Mouse (Mus musculus) cerebellum, postnatal 14 days (tissue): ENCODE measurements around the gene S100a9.
A peak's percentile ranks its signal among the peaks of the same experiment; 100 is the strongest.

Source experiments
- DNase-seq, 2 experiments: peaks; one replicate each; pipeline ENCODE4 v3.0.0; 2021; ENCODE audit warnings: mixed read lengths in 2 of 2

Gene S100a9

GRCm38 (mm10) chr3:90695613-90696012 lies at the start of gene S100a9:
Gene S100a9 (minus strand): TSS chr3:90695721.
- no peak for DNase-seq

- no peak for DNase-seq
Observed at GRCm38 (mm10) chr3:90726606-90727005, 31.1 kb upstream of the S100a9 start, which contains the start of gene Pglyrp4. Gene Pglyrp4 (plus strand): TSS chr3:90726906.

- DNase-seq, result peak; percentile 74 to 92
Observed at GRCm38 (mm10) chr3:90709591-90710460, 14.3 kb upstream of the S100a9 start.

GRCm38 (mm10) chr3:90708523-90709202 lies 13.1 kb upstream of the S100a9 start:
- peak; percentile 30 to 37 for DNase-seq

- DNase-seq, result no peak
Observed at GRCm38 (mm10) chr3:90702244-90702643, 6.7 kb upstream of the S100a9 start.

- no peak for DNase-seq
Observed at GRCm38 (mm10) chr3:90693496-90693895, 2.0 kb downstream of the S100a9 start.

- DNase-seq, result no peak
Observed at GRCm38 (mm10) chr3:90686835-90687234, 8.7 kb downstream of the S100a9 start.

- DNase-seq, result no peak
Observed at GRCm38 (mm10) chr3:90683929-90684328, 11.6 kb downstream of the S100a9 start.

GRCm38 (mm10) chr3:90678656-90679055 lies 16.9 kb downstream of the S100a9 start:
- DNase-seq, result no peak

- DNase-seq, result peak in 1 of 2 experiments; percentile 14
Observed at GRCm38 (mm10) chr3:90668846-90669245, 26.7 kb downstream of the S100a9 start, which contains the start of gene S100a8. Gene S100a8 (plus strand): TSS chr3:90668978.

- peak in 1 of 2 experiments; percentile 4 for DNase-seq
Observed at GRCm38 (mm10) chr3:90664219-90664618, 31.3 kb downstream of the S100a9 start.

GRCm38 (mm10) chr3:90659364-90660044 lies 36.0 kb downstream of the S100a9 start:
- no peak for DNase-seq

- DNase-seq, result peak in 1 of 2 experiments; percentile 4
Observed at GRCm38 (mm10) chr3:90657405-90657804, 38.1 kb downstream of the S100a9 start.

GRCm38 (mm10) chr3:90653717-90654116 lies 41.8 kb downstream of the S100a9 start, which contains the start of gene S100a7a:
Gene S100a7a (plus strand): TSS chr3:90654017.
- DNase-seq, result no peak

- DNase-seq, result peak; percentile 85 to 89
Observed at GRCm38 (mm10) chr3:90652878-90653508, 42.5 kb downstream of the S100a9 start.

GRCm38 (mm10) chr3:90649832-90650231 lies 45.7 kb downstream of the S100a9 start:
- no peak for DNase-seq

GRCm38 (mm10) chr3:90648981-90649380 lies 46.5 kb downstream of the S100a9 start:
- DNase-seq, result no peak

- DNase-seq, result no peak
Observed at GRCm38 (mm10) chr3:90647291-90647690, 48.2 kb downstream of the S100a9 start.

- DNase-seq, result peak; percentile 15 to 46
Observed at GRCm38 (mm10) chr3:90644220-90644619, 51.3 kb downstream of the S100a9 start.
